Mouse (Mus musculus): ENCODE measurements around the gene Gk5. TPM values are rescaled to one million over a fixed set of nuclear protein-coding genes. Genes with fewer than 3 reads are reported as not detected.
A peak's percentile ranks its signal among the peaks of the same experiment; 100 is the strongest.

The Gk5 gene
- total and polyA plus RNA-seq, 2 experiments from 2014 or later = 2.2 to 7.4 TPM

DNA sequence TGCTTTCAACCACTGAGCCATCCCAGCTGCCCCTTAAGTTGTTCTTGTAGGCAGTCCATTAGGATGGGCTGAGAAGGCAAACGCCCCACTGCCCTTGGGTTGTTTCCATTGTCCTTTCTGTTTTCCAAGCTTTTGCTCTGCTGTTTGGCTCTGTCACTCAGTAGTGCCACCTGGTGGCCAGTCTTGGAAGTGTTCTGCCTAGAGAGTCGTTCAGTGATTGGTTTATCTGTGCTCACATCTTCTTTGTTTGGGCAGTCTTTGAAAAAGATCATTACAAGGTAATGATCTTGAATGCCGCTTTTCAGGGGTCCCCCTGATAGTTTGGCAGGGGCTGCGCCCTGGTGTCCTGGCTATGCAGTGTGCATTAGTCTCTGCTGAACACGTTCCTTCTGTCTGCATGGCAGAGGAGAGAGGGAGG is 48.0 kb downstream of the Gk5 start:
- Histone ChIP-seq H3K27me3 (ENCODE audit: insufficient read depth, low read length) (no peaks in the 10 kb centered on the region), H3K4me2 (ENCODE audit: low read depth, low read length, poor library complexity, severe bottlenecking) (no peak overlapping the region), H3K4me1 (ENCODE audit: insufficient read depth, low read length) (no peaks in the 10 kb centered on the region), H3K27ac (ENCODE audit: low read depth, low read length) (no peak overlapping the region), H3K9ac (replicated peaks; ENCODE audit: low read length, poor library complexity, severe bottlenecking) (no peak overlapping the region), H3K9me3 (ENCODE audit: low read length) (no peaks in the 10 kb centered on the region), H3K36me3 (ENCODE audit: insufficient read depth, low read length) (no peaks in the 10 kb centered on the region; the same call in 1 of the 2 replicates), H3K4me3 (ENCODE audit: low read depth, low read length) (no peak overlapping the region)
- peak; percentile 87 for TF ChIP-seq CTCF (IDR thresholded peaks at IDR 0.05)
- DNase-seq (ENCODE audit: low spot score) (peak; percentile 59), ATAC-seq (ENCODE audit: low FRiP score) (no peak)
- 16% methylated on average over 5 of the region's 5 CpGs for WGBS

DNA sequence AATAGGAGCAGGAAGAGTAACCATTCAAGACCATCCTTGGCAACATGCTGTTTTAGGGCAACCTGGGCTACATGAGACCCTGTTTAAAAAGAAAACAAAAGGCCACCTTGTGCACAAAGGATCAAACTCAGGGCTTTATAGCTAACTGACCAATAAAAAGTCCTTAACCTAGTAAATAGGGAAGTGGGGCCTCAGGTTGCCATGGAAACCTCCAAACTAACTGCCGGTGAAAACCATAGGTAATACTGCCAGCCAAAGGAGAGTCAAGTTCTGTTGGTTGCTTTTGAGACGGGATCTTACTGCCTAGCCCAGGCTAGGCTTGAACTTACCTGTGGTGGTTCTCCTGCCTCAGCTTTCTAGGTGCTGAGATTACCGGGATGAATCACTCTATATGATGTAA is 51.4 kb downstream of the Gk5 start:
- DNase-seq (ENCODE audit: low spot score) = no peak
- 65% methylated on average over 3 of the region's 3 CpGs for WGBS
- H3K9ac ChIP-seq (replicated peaks; ENCODE audit: low read length, poor library complexity, severe bottlenecking) = no peak overlapping the region

DNA sequence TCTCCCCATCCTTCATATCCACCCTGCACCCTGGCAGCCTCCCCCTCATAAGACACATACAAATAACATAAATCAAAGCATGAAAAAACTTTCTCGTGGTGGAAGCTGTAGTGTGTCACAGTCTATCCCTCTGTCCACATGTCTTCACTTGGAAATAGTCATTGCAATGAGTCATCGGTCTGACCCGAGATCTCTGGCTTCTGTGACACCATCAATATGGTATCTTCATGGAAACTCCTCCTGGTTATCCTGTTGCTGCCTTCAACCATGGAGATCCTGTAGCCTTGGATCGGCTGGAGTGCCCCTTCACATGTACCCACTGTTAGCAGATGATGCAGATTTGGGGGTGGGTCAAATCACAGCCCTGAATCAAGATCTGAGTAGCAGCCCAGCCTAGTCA is 65.7 kb downstream of the Gk5 start:
- TF ChIP-seq CTCF (IDR thresholded peaks at IDR 0.05) = no peak
- DNase-seq (ENCODE audit: low spot score) = no peak

More for the DNA sequence above, 51.4 kb downstream of the Gk5 start:
- no peak for ATAC-seq (ENCODE audit: low FRiP score)
- Histone ChIP-seq H3K27me3 (ENCODE audit: insufficient read depth, low read length) (no peaks in the 10 kb centered on the region), H3K9me3 (ENCODE audit: low read length) (no peaks in the 10 kb centered on the region), H3K4me3 (ENCODE audit: low read depth, low read length) (no peak overlapping the region), H3K4me2 (ENCODE audit: low read depth, low read length, poor library complexity, severe bottlenecking) (no peak overlapping the region), H3K36me3 (ENCODE audit: insufficient read depth, low read length) (no peaks in the 10 kb centered on the region), H3K27ac (ENCODE audit: low read depth, low read length) (no peak overlapping the region), H3K4me1 (ENCODE audit: insufficient read depth, low read length) (no peaks in the 10 kb centered on the region)
- TF ChIP-seq CTCF (IDR thresholded peaks at IDR 0.05) = no peak

DNA sequence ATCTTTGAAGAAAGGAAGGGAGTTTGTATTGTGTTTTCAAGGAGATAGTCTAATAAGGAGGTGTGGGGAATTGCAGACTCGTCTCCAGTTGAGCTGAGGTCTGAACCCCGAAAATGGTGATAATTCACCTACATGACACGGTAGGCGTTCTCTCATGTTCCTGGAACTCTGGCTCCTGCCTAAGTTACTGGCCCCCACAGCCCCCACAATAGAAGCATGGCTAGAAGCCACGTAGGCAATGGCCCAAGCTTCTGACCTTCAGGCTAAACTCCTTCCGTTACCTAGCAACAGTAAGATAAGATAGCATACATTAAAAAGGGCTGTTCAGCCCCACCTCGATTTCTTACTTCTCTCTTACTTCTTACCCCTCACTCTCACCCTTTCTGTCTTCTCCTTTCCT is 67.5 kb downstream of the Gk5 start:
- H3K4me3 ChIP-seq (ENCODE audit: low read depth, low read length) = no peak overlapping the region
- H3K9ac ChIP-seq (replicated peaks; ENCODE audit: low read length, poor library complexity, severe bottlenecking) = no peak overlapping the region
- H3K27ac ChIP-seq (ENCODE audit: low read depth, low read length) = no peak overlapping the region
- no peaks in the 10 kb centered on the region for H3K27me3 ChIP-seq (ENCODE audit: insufficient read depth, low read length)
- DNase-seq (ENCODE audit: low spot score) (no peak), ATAC-seq (ENCODE audit: low FRiP score) (no peak)
- H3K36me3 ChIP-seq (ENCODE audit: insufficient read depth, low read length) = no peaks in the 10 kb centered on the region
- WGBS = 72% methylated on average over 7 of the region's 7 CpGs
- H3K9me3 ChIP-seq (ENCODE audit: low read length) = no peaks in the 10 kb centered on the region
- H3K4me2 ChIP-seq (ENCODE audit: low read depth, low read length, poor library complexity, severe bottlenecking) = no peak overlapping the region
- H3K4me1 ChIP-seq (ENCODE audit: insufficient read depth, low read length) = no peaks in the 10 kb centered on the region
- TF ChIP-seq CTCF (IDR thresholded peaks at IDR 0.05) = no peak

More for the DNA sequence above, 65.7 kb downstream of the Gk5 start:
- no peak overlapping the region for H3K4me2 ChIP-seq (ENCODE audit: low read depth, low read length, poor library complexity, severe bottlenecking)
- no peaks in the 10 kb centered on the region for H3K27me3 ChIP-seq (ENCODE audit: insufficient read depth, low read length)
- no peak overlapping the region for H3K4me3 ChIP-seq (ENCODE audit: low read depth, low read length)
- H3K9me3 ChIP-seq (ENCODE audit: low read length) = no peaks in the 10 kb centered on the region
- H3K36me3 ChIP-seq (ENCODE audit: insufficient read depth, low read length) = no peaks in the 10 kb centered on the region
- no peak overlapping the region for H3K9ac ChIP-seq (replicated peaks; ENCODE audit: low read length, poor library complexity, severe bottlenecking)
- ATAC-seq (ENCODE audit: low FRiP score) = no peak
- H3K4me1 ChIP-seq (ENCODE audit: insufficient read depth, low read length) = no peaks in the 10 kb centered on the region
- H3K27ac ChIP-seq (ENCODE audit: low read depth, low read length) = no peak overlapping the region
- WGBS = 89% methylated on average over 4 of the region's 4 CpGs

- DNase-seq (ENCODE audit: low spot score) (peak; percentile 94), ATAC-seq (ENCODE audit: low FRiP score) (peak; percentile 98)
- Histone ChIP-seq H3K27me3 (ENCODE audit: insufficient read depth, low read length) (no peaks in the 10 kb centered on the region), H3K27ac (ENCODE audit: low read depth, low read length) (peak within 1 kb of the TSS; percentile 43; the same call in 1 of the 2 replicates), H3K9me3 (ENCODE audit: low read length) (no peaks in the 10 kb centered on the region), H3K4me3 (ENCODE audit: low read depth, low read length) (peak within 1 kb of the TSS; percentile 87), H3K4me2 (ENCODE audit: low read depth, low read length, poor library complexity, severe bottlenecking) (peak within 1 kb of the TSS; percentile 97), H3K36me3 (ENCODE audit: insufficient read depth, low read length) (no peaks in the 10 kb centered on the region), H3K9ac (replicated peaks; ENCODE audit: low read length, poor library complexity, severe bottlenecking) (peak within 1 kb of the TSS; percentile 63), H3K4me1 (ENCODE audit: insufficient read depth, low read length) (peaks cover 2% of the 10 kb centered on the region; the same call in 1 of the 2 replicates)
- WGBS = under 1% methylated on average over 70 of the region's 81 CpGs
- peak; percentile 65 for TF ChIP-seq CTCF (IDR thresholded peaks at IDR 0.05)
Measured at GRCm38 (mm10) chr9:96195885-96196622, 76.9 kb downstream of the Gk5 start, which contains the start of gene Tfdp2. Gene Tfdp2 (plus strand): TSS chr9:96196275.

- no peaks in the 10 kb centered on the region for H3K9me3 ChIP-seq (ENCODE audit: low read length)
- no peaks in the 10 kb centered on the region for H3K36me3 ChIP-seq (ENCODE audit: insufficient read depth, low read length)
- peaks cover 2% of the 10 kb centered on the region; the same call in 1 of the 2 replicates for H3K4me1 ChIP-seq (ENCODE audit: insufficient read depth, low read length)
- no peak; the same call in 1 of the 2 replicates for ATAC-seq (ENCODE audit: low FRiP score)
- peak overlapping the region; percentile 87 for H3K4me3 ChIP-seq (ENCODE audit: low read depth, low read length)
- H3K27ac ChIP-seq (ENCODE audit: low read depth, low read length) = 0 out of 2 replicates have a peak overlapping the region, but pooled peaks have one; percentile 43
- peak; percentile 53 for DNase-seq (ENCODE audit: low spot score)
- peak overlapping the region; percentile 63 for H3K9ac ChIP-seq (replicated peaks; ENCODE audit: low read length, poor library complexity, severe bottlenecking)
- H3K4me2 ChIP-seq (ENCODE audit: low read depth, low read length, poor library complexity, severe bottlenecking) = peak overlapping the region; percentile 97
- no peaks in the 10 kb centered on the region for H3K27me3 ChIP-seq (ENCODE audit: insufficient read depth, low read length)
- peak; percentile 60 for TF ChIP-seq CTCF (IDR thresholded peaks at IDR 0.05)
- WGBS = under 1% methylated on average over 20 of the region's 20 CpGs
Measured at GRCm38 (mm10) chr9:96196636-96197181, 77.5 kb downstream of the Gk5 start.
